Mouse (Mus musculus): ENCODE measurements around the gene Olfr986. TPM values are rescaled to one million over a fixed set of nuclear protein-coding genes. Genes with fewer than 3 reads are reported as not detected.

The Olfr986 gene
- polyA plus RNA-seq, 1 experiment from 2014 or later = not detected

GRCm38 (mm10) chr9:40192098-40193038, 11.6 kb downstream of the Olfr986 start, which contains the start of gene Zfp202:
TSS of gene Zfp202 (plus strand) at chr9:40192316.
- ATAC-seq (replicated peaks; ENCODE audit: extremely low read depth, insufficient read depth, low FRiP score) = peak; percentile 94
- Histone ChIP-seq H3K4me1 (ENCODE audit: control insufficient read depth, insufficient read depth, low read length) (peaks cover 7% of the 10 kb centered on the region), H3K9ac (ENCODE audit: low read length) (peak within 1 kb of the TSS; percentile 81), H3K36me3 (ENCODE audit: control insufficient read depth, insufficient read depth) (0 out of 2 replicates have a peak, but pooled peaks cover 2% of the 10 kb centered on the region), H3K9me3 (replicated peaks; ENCODE audit: control insufficient read depth, low read length) (no peaks in the 10 kb centered on the region), H3K4me2 (ENCODE audit: low read depth, low read length) (peak within 1 kb of the TSS; percentile 94), H3K4me3 (ENCODE audit: low read length) (peak within 1 kb of the TSS; percentile 77), H3K27me3 (ENCODE audit: control insufficient read depth, insufficient read depth, low read length) (no peaks in the 10 kb centered on the region), H3K27ac (ENCODE audit: low read length) (peak within 1 kb of the TSS; percentile 80)
- under 1% methylated on average over 56 of the region's 63 CpGs for WGBS

- Histone ChIP-seq H3K4me3 (ENCODE audit: low read length) (no peak overlapping the region), H3K27me3 (ENCODE audit: control insufficient read depth, insufficient read depth, low read length) (no peaks in the 10 kb centered on the region), H3K36me3 (ENCODE audit: control insufficient read depth, insufficient read depth) (0 out of 2 replicates have a peak, but pooled peaks cover 2% of the 10 kb centered on the region), H3K9me3 (replicated peaks; ENCODE audit: control insufficient read depth, low read length) (no peaks in the 10 kb centered on the region), H3K9ac (ENCODE audit: low read length) (no peak overlapping the region), H3K27ac (ENCODE audit: low read length) (no peak overlapping the region), H3K4me2 (ENCODE audit: low read depth, low read length) (no peak overlapping the region), H3K4me1 (ENCODE audit: control insufficient read depth, insufficient read depth, low read length) (peaks cover 9% of the 10 kb centered on the region)
- no peak for ATAC-seq (replicated peaks; ENCODE audit: extremely low read depth, insufficient read depth, low FRiP score)
- WGBS = 83% methylated on average over 3 of the region's 3 CpGs
These were observed 15.3 kb downstream of the Olfr986 start for GRCm38 (mm10) chr9:40195981-40196380.

GRCm38 (mm10) chr9:40206546-40206950, 25.8 kb downstream of the Olfr986 start:
- Histone ChIP-seq H3K4me2 (ENCODE audit: low read depth, low read length) (no peak overlapping the region), H3K27me3 (ENCODE audit: control insufficient read depth, insufficient read depth, low read length) (no peaks in the 10 kb centered on the region), H3K9ac (ENCODE audit: low read length) (no peak overlapping the region), H3K36me3 (ENCODE audit: control insufficient read depth, insufficient read depth) (peaks cover 24% of the 10 kb centered on the region), H3K4me3 (ENCODE audit: low read length) (no peak overlapping the region), H3K27ac (ENCODE audit: low read length) (no peak overlapping the region), H3K9me3 (replicated peaks; ENCODE audit: control insufficient read depth, low read length) (no peaks in the 10 kb centered on the region), H3K4me1 (ENCODE audit: control insufficient read depth, insufficient read depth, low read length) (0 out of 2 replicates have a peak, but pooled peaks cover 4% of the 10 kb centered on the region)
- 59% methylated on average over 5 of the region's 5 CpGs for WGBS
- ATAC-seq (replicated peaks; ENCODE audit: extremely low read depth, insufficient read depth, low FRiP score) = peak; percentile 70; the same call in 1 of the 2 replicates

GRCm38 (mm10) chr9:40210744-40211143, 30.0 kb downstream of the Olfr986 start:
- Histone ChIP-seq H3K36me3 (ENCODE audit: control insufficient read depth, insufficient read depth) (peaks cover 33% of the 10 kb centered on the region), H3K27ac (ENCODE audit: low read length) (no peak overlapping the region), H3K9ac (ENCODE audit: low read length) (no peak overlapping the region), H3K4me2 (ENCODE audit: low read depth, low read length) (no peak overlapping the region), H3K4me1 (ENCODE audit: control insufficient read depth, insufficient read depth, low read length) (no peaks in the 10 kb centered on the region), H3K9me3 (replicated peaks; ENCODE audit: control insufficient read depth, low read length) (no peaks in the 10 kb centered on the region), H3K4me3 (ENCODE audit: low read length) (no peak overlapping the region), H3K27me3 (ENCODE audit: control insufficient read depth, insufficient read depth, low read length) (no peaks in the 10 kb centered on the region)
- ATAC-seq (replicated peaks; ENCODE audit: extremely low read depth, insufficient read depth, low FRiP score) = no peak
- 89% methylated on average over 2 of the region's 2 CpGs for WGBS

- 94% methylated on average over 5 of the region's 5 CpGs for WGBS
- ATAC-seq (replicated peaks; ENCODE audit: extremely low read depth, insufficient read depth, low FRiP score) = no peak
- no peak overlapping the region for H3K9ac ChIP-seq (ENCODE audit: low read length)
- no peak overlapping the region for H3K4me3 ChIP-seq (ENCODE audit: low read length)
- H3K9me3 ChIP-seq (replicated peaks; ENCODE audit: control insufficient read depth, low read length) = no peaks in the 10 kb centered on the region
- H3K4me1 ChIP-seq (ENCODE audit: control insufficient read depth, insufficient read depth, low read length) = no peaks in the 10 kb centered on the region
- no peak overlapping the region for H3K27ac ChIP-seq (ENCODE audit: low read length)
- no peak overlapping the region for H3K4me2 ChIP-seq (ENCODE audit: low read depth, low read length)
- H3K36me3 ChIP-seq (ENCODE audit: control insufficient read depth, insufficient read depth) = peaks cover 29% of the 10 kb centered on the region
- H3K27me3 ChIP-seq (ENCODE audit: control insufficient read depth, insufficient read depth, low read length) = no peaks in the 10 kb centered on the region
These were observed 33.3 kb downstream of the Olfr986 start for GRCm38 (mm10) chr9:40214058-40214457.

GRCm38 (mm10) chr9:40216651-40217050, 35.9 kb downstream of the Olfr986 start:
- no peak for ATAC-seq (replicated peaks; ENCODE audit: extremely low read depth, insufficient read depth, low FRiP score)
- Histone ChIP-seq H3K9me3 (replicated peaks; ENCODE audit: control insufficient read depth, low read length) (no peaks in the 10 kb centered on the region), H3K9ac (ENCODE audit: low read length) (no peak overlapping the region), H3K27ac (ENCODE audit: low read length) (no peak overlapping the region), H3K36me3 (ENCODE audit: control insufficient read depth, insufficient read depth) (peaks cover 8% of the 10 kb centered on the region), H3K4me1 (ENCODE audit: control insufficient read depth, insufficient read depth, low read length) (no peaks in the 10 kb centered on the region), H3K27me3 (ENCODE audit: control insufficient read depth, insufficient read depth, low read length) (no peaks in the 10 kb centered on the region), H3K4me2 (ENCODE audit: low read depth, low read length) (no peak overlapping the region), H3K4me3 (ENCODE audit: low read length) (no peak overlapping the region)
- 68% methylated on average over 4 of the region's 4 CpGs for WGBS

- ATAC-seq (replicated peaks; ENCODE audit: extremely low read depth, insufficient read depth, low FRiP score) = no peak
- no peaks in the 10 kb centered on the region for H3K4me1 ChIP-seq (ENCODE audit: control insufficient read depth, insufficient read depth, low read length)
- no peaks in the 10 kb centered on the region for H3K27me3 ChIP-seq (ENCODE audit: control insufficient read depth, insufficient read depth, low read length)
- no peak overlapping the region for H3K27ac ChIP-seq (ENCODE audit: low read length)
- H3K4me3 ChIP-seq (ENCODE audit: low read length) = no peak overlapping the region
- WGBS = 69% methylated on average over 4 of the region's 4 CpGs
- H3K36me3 ChIP-seq (ENCODE audit: control insufficient read depth, insufficient read depth) = no peaks in the 10 kb centered on the region
- H3K9me3 ChIP-seq (replicated peaks; ENCODE audit: control insufficient read depth, low read length) = no peaks in the 10 kb centered on the region
- H3K9ac ChIP-seq (ENCODE audit: low read length) = no peak overlapping the region
- no peak overlapping the region for H3K4me2 ChIP-seq (ENCODE audit: low read depth, low read length)
These were observed 43.6 kb downstream of the Olfr986 start for GRCm38 (mm10) chr9:40224289-40224688.

GRCm38 (mm10) chr9:40227874-40228789, 47.4 kb downstream of the Olfr986 start:
- H3K4me3 ChIP-seq (ENCODE audit: low read length) = no peak overlapping the region
- no peaks in the 10 kb centered on the region for H3K27me3 ChIP-seq (ENCODE audit: control insufficient read depth, insufficient read depth, low read length)
- 0 out of 2 replicates have a peak, but pooled peaks cover 3% of the 10 kb centered on the region for H3K9me3 ChIP-seq (replicated peaks; ENCODE audit: control insufficient read depth, low read length)
- no peak overlapping the region for H3K27ac ChIP-seq (ENCODE audit: low read length)
- no peaks in the 10 kb centered on the region for H3K36me3 ChIP-seq (ENCODE audit: control insufficient read depth, insufficient read depth)
- H3K9ac ChIP-seq (ENCODE audit: low read length) = no peak overlapping the region
- H3K4me2 ChIP-seq (ENCODE audit: low read depth, low read length) = no peak overlapping the region
- H3K4me1 ChIP-seq (ENCODE audit: control insufficient read depth, insufficient read depth, low read length) = no peaks in the 10 kb centered on the region
- no peak for ATAC-seq (replicated peaks; ENCODE audit: extremely low read depth, insufficient read depth, low FRiP score)
- WGBS = 59% methylated on average over 10 of the region's 10 CpGs
